Mouse (Mus musculus): ENCODE measurements around the gene Dnah7a.
A peak's percentile ranks its signal among the peaks of the same experiment; 100 is the strongest.
"Not testable (repeated sequence)": the region's sequence is repeated elsewhere in the genome, so short reads cannot be mapped to it uniquely, and the experiment has no call there.

Dnah7a gene

DNA sequence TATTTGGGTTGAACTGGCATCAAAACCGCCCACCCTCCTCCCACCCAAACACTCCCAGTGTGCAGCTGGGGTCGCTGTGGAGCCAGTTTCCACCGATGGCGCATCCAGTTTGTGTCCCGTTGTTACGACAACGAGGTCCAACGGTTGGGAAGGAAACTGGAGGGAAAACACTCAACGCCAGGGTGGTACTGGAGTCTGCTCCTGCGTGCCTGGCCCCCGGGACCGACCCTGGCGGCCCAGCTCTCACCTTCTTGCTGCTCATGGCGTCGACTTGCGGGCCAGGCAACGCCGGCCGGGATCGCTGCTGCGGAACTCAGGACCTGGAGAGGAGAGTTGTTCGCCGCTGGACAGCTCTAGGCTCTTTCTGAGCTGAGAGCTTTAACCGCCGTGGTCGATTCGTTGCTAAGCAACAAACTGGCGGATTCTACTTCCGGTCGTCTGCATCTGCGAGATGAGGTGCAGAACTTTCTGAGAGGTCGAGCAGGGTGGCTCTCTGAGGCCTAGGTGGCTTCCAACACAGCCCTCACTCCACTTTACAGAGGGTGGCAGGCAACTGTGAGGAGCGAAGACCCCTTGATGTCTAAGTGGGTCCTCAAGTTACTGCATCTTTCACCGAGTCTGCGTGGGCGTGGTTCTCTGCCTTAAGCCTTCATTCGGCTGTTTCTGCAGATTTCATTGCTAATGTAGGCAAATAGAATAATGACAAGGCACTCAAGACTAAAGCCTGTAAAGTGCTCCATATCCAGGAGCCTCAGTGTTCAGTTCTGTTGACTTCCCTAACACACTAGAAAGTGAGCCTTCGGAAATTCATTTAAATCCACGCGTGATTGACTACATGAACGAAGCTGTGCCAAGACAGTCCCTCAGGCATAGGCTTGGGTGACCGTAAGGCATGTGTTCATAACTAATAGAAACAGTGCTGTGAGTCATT is at the start of gene Dnah7a:
Gene Dnah7a, minus strand, starts transcription at position 354 of the 931 bp plus-strand sequence.
- DNase-seq (ENCODE audit: low spot score): peak; percentile 59

DNA sequence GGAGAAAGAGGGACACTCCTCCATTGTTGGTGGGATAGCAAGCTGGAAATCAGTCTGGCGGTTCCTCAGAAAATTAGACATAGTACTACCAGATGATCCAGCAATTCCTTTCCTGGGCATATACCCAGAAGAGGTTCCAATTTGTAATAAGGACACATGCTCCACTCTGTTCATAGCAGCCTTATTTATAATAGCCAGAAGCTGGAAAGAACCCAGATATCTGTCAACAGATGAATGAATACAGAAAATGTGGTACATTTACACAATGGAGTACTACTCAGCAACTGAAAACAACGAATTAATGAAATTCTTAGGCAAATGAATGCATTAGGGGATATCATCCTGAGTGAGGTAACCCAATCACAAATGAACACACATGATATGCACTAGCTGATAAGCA is 46.9 kb upstream of the Dnah7a start:
- DNase-seq (ENCODE audit: low spot score): not testable (repeated sequence)

DNA sequence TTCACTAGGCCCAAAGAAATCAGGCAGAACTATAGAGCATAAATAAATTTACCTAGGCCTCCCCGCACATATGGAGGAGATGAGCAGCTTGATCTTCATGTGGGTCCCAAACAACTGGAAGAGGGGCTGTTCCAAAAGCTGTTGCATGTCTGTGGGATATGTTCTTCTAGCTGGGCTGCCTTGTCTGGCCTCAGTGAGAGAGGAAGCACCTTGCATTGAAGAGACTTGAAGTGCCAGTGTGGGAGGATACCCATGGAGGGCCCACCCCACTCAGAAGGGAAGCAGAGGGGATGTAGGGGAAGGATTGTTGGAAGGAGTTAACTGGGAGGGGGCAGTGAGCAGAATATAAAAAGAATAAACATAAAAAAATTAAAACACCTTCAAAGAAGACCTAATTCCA is 44.6 kb upstream of the Dnah7a start:
- DNase-seq (ENCODE audit: low spot score): no peak

DNA sequence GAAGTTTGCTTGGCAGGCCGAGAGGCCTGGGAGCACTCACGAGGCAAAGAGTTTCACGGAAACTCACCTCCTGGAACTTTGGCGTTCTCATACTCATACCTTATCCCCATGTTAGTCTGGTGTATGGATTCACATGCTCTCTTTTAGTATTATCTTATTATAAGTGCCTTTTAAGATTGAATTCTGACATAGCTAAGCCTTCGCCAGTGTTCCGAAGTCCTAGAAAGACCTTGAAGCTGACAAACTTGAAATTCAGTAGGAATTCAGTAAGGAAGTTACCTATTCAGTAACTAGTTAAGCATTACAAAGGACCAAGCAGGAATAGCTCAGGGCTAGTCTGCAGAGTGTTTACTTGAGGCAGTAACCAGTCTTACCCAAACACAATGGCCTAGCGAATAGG is 44.1 kb upstream of the Dnah7a start:
- not testable (repeated sequence) for DNase-seq (ENCODE audit: low spot score)

DNA sequence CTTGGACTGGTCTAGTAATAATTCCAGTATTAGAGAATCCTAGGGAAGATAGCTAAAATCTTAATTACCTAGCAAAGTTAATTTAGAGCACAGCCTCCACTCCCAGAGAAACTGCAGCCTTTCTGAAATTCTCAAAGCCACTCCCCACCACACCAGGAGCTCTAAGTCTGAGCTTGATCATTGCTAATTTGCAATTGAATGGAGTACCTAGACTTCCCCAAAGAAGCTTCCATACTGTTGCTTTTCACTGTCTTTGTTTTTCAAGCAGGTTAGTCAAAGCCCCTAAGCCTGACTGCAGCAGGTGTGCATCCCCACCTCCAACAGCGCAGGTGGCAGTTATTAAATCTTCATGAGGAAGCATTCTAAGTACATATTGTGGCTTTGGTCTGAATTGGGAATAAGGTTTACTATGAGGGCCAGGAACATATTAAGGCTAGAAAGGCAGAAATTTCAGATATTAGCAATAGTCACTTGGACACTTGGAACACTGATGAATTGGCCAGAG is 43.3 kb upstream of the Dnah7a start:
- not testable (repeated sequence) for DNase-seq (ENCODE audit: low spot score)

DNA sequence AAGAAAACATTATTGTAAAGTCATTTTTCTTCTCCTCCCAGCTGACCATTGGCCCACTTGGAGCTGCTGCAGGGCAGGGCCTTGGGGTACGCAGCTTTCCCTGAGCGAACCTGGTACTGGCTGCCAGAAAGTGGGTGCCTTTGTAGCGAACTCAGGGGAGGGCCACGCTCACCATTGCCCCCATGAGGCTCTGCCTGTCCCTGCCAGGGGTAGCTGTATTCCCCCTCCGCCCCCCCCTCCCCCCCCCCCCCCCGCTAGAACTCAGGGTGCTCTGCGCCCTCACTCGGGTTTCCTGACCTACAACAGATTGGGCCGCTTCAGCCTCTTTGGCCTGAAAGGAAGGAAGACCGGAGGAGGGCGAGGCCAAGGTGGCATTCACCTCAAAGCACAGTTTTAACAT is 42.0 kb upstream of the Dnah7a start:
- DNase-seq (ENCODE audit: low spot score): no peak

DNA sequence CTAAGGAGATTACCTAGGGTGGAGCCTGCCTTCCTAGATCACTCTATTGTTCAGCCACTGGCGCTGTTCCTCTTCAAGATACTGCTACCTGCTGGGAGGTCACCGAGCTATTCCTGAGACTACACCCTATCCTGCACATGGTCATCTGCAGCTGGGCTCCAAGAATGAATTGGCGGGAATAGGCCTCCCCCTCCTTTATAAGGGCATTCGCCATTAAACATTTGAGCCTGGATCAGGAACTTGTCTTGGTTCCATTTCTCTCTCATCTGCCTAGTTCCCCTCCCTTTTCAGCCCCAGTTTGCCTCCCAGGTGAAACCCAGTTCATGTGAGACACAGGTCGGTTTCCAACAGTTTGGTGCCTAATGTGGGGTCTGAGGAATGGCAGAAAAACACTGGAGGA is 39.4 kb upstream of the Dnah7a start:
- no peak for DNase-seq (ENCODE audit: low spot score)

DNA sequence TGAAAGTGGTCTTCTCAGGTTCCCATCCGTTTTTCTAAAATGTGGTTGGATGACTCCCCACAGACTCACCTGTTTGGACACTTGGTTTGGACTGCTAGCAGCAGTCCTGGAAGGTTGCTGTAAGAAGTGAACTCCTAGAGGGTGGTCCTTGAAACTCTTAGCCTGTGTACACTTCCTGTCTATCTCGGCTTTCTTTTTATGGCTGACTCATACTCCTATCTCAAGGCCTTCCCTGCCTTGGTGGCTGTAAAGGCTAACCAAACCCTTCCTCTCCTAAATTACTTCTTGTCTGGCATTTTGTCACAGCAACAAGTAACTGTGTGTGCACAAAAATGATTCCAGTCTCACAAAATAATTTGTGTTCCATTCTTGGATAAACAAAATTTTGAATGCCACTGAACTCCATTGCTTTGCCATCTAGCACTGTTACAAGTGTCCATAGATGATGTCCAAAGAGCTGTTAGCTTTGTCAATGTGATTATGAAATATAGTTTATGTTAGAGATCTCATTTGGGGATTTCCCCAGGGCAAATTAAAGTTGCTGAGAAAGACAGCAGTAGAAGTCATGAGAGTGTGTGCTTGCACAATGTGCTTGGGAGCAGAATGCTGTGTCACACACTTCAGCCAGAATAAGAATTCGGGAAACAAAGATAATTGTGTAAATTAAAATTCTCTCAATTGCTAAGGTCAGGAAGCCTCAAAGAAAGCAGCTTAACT is 35.3 kb upstream of the Dnah7a start:
- no peak for DNase-seq (ENCODE audit: low spot score)

DNA sequence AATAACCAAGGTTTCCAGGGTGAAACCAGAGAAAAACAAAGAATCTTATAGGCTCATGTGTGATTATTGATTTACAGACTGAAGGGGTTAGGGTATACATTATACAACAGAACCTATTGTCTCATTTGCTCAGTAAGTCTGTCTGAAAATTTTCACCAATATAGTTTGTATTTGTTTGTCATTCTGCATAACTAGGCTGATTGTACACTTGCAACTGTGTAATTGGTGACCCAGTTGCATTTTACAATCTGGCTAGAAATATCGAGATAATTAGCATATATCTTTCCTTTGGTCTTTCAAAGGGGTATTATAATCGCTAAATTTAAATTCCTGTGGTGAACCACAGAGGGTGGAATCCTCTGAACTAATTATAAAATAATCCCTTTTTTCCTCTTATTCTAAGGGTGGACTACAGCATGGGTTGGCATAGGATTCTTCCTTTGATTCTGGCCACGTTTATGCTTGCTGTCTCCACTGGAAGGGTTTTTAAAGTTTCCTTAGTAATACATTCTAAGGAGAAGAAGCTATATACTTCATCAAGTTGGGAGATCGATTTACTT is 34.3 kb upstream of the Dnah7a start:
- DNase-seq (ENCODE audit: low spot score): no peak

DNA sequence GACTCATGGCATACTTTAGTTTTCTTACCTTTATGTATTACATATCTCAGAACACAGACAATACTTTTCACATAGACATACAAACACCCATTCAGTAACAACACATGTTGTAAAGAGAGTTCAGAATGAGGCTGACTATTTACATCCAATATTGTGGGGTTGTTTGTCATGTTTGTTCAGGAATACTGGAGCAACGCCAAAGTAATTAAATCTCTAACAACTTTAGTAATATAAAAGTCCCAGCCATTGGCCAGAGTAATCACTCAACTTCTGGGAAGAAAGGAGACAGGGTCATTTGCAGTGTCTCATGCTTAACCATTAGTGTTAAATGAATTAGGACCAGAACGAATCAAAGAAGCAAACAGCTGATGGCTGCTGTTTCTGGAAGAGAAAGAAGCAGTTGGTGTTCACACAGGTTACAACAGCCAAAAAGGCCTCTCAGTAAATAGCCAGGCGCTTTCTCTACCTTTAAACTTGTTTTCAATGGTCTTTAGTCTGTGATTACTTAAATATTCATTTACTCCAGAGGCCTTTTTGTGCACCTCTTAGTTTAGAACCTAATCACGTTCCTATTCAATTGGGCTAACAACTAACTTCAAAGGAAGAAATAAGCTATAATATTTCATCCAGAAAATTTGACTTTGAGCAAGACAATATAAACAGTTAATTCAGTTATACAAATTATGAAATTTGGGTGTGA is 33.6 kb upstream of the Dnah7a start:
- not testable (repeated sequence) for DNase-seq (ENCODE audit: low spot score)

DNA sequence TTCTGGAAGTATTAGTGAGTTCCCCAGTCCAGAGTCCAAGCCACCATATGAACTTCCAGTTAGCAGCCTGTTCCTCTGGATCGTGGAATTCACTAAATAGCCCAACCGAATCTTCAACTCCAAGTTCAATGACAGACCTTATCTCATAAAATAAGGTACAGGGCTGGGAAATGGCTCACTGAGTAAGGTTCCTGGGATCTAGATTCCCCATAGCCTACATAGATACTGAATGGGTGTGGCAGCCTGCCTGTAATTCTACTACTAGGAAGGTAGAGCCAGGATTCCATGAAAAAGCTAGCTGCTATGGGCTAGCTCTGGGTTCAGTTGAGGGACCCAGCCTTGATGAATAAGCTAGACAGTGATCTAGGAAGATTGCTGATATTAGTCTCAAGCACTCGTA is 30.0 kb upstream of the Dnah7a start:
- no peak for DNase-seq (ENCODE audit: low spot score)

DNA sequence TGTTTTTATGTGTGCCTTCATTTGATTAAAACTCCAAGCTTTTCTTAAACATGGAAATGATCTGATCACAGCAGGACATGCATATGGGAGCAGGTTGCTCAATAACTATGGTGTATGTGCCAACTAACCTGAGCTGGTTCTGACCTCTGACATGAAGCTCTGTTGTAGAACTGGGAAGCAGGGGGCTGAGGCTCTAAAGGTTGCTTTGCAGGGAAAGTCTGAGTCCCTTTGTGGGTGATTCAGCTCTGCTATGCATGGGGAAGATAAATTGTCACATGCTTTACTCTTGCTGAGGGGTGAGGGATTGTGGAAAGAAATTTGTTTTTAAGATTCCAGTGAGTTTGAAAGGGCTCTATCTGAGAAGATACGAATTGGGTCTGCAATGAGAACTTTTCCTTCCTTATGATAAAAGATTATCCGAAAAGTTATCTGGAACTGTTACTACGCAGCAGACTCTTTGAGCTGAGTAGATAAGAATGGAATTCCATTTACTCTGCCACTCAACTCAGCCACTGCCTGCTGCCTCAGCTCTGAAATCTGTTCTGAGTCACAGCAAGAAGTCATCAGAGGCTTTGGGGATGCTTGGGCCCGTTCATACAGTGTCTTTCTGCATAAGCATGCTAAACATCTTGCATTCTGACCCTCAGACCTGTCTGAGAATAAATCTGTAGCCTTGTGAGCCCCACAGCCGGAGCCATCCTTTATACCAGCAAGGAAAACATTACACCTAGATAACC is 22.1 kb upstream of the Dnah7a start:
- no peak for DNase-seq (ENCODE audit: low spot score)

DNA sequence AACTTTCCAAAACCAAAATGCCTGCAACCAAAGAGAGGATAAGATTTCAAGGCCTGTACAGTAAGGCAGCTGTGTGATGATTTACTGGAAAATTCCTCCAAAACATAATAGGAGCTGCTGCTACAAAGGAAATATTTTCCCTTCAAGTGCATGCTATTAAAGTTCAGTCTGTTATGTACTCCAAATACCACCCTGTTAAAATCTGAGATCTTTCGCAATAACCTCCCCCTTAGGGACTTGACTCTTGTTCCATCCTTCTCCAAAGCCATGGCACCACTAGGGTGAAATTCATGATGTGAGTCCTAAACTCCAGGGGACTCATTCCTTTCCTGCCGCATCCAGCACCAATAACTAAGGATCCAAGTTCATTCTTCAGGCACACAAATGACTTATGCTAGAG is 20.3 kb upstream of the Dnah7a start:
- no peak for DNase-seq (ENCODE audit: low spot score)

DNA sequence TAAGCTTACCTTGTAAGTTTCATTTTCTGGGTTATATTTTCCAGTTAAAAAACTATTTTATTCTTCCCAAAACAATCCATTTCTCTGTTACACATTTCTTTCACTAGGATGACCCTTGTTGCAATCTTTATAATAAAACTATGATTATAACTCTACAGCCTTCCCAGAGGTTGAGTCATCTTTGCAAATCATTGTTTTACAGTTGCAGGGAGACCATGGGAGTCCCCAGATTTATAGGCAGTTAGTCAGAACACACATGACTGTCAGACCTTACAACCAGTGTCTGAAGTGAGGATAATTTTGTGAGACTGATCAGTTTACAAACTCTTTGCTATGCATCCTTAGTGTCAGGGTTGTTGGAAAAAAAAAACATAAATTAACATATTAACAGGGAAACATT is 14.8 kb upstream of the Dnah7a start:
- no peak for DNase-seq (ENCODE audit: low spot score)

DNA sequence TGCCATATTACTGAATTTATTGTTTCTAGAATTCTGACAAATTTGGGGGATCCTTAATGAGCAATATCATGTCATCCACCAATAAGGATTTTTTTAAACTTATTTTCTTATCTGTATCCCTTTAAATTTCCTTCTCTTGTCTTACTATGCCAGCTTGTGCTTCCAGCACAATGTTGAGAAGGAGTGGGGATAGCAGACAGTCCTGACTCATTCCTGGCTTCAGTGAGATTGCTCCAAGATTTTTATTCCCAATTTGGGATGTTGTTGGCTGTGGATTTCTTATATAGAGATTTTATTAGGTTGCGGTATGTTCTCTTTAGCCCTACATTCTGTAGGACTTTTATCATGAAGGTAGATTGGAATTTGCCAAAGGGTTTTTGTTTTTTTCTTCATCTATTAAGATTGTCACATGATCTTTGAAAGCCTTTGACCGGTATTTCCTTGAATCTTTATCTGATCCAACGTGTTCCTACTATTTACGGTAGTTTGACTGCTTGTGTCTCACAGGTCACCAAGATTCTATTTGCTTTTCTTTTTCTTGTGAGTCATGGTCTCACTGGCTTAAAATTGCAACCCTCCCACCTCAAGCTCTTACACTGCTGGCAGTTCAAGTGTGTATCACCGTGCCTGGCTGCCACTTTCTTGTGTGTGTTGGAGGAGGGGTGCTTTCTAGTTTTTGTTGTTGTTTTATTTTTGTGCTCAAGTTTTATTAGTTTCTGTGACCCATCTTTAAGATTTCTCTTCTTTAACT is 14.2 kb upstream of the Dnah7a start:
- no peak for DNase-seq (ENCODE audit: low spot score)

DNA sequence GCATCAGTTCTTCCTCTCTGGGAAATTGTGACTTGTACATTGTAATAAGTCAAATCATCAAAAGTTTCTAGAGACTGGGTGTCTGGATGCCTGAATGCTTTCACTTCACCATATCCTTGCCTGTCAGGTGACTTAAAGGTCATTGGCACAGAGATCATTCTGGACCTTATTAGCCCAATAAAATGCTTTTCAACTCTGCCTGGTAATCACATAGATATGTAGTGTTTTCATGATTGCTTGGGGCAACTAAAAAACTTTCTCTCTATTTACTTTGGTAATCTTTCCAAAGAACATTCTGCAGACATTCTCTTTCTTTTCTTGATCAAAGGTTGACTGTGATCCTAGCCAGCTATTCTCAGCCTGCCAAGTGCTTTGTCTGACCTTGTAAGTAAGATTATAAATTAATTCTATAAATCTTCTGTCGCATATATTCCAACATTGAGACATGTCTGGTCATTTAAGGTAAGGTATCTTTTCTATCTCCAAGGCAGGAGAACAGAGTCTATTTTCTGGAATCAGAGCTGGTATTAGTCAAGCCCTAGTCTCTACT is 9.5 kb upstream of the Dnah7a start:
- no peak for DNase-seq (ENCODE audit: low spot score)

DNA sequence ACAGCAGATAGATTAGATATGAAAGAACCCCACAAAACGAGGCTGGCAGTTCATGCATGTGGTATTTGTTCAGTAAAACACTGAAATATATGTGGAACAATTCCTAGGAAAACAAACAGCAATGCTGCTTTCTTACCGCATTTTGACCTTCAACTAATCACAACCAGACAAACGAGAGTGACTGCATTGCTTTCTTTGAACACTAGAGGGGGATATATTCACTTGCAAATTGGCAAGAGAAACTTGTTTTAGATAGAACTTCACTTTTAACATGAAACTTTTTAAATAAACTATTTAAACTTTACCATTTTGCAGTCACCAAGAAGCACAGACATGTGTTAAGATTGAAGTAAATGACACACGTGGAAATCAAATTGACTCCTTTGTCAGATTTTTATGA is 8.9 kb upstream of the Dnah7a start:
- DNase-seq (ENCODE audit: low spot score): peak; percentile 8

DNA sequence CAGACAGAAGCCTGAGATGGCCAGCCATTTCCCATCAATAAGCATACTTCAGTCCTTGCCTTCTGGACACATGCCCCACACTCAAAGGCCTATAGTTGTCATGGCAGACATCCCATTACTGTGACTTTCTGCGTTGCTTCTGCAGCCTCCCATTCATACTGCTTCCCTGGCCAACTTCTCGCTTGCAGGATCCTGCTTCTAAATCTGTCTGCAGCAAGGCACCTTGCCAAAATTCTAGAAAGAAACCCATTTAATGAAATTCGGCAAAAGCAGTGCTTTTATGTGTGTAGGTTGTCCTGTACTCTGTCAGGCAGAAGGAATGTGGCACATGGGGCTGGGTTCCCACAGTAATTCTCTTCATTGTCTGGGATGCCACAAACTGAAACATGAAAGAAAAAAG is 6.8 kb upstream of the Dnah7a start:
- DNase-seq (ENCODE audit: low spot score): not testable (repeated sequence)

DNA sequence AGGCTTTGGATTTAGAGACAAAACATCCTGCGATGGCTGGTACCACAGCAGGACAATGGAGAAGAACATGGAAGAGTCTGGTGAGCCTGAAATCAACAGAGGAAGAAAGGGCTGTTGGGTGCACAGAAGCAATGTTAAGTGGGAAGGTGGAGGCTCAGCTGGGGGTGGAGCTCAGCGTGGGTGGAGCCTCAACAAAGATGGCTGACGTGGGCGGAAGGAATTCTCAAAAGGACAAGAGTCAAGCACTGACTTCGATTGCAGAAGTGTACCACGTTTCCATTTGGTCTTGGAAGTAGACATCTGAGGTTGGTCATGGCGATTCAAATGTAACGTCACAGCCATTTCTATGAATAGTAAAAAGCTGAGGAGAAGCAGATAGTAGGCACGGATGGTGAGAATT is 4.5 kb upstream of the Dnah7a start:
- no peak for DNase-seq (ENCODE audit: low spot score)

DNA sequence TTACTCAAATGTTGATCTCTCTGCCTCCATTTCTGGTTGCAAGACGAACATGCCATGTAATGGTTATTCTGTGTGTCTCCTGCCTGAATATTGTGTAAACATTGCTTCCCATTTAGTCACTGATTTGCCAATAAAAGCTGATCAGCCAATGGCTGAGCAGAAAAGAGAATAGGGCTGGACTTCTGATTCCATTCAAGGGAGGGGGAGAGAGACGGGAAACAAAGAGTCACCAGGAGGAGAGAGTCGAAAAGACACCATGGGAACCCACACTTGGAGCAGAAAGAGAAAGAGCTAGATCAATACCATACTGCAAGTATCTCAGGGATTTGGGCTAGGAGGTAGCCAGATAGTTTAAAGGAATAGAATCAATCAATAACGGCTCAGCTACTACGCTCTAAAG is 3.0 kb upstream of the Dnah7a start:
- DNase-seq (ENCODE audit: low spot score): not testable (repeated sequence)

Data from testis, postnatal 14 days (tissue).